Mouse (Mus musculus) heart, adult 2 months (tissue): ENCODE results near the gene Smc3. TPM values are rescaled to one million over a fixed set of nuclear protein-coding genes. Genes with fewer than 3 reads are reported as not detected.

ENCODE experiments used
- DNase-seq, 2 experiments: peaks; one replicate each; pipeline ENCODE4 v3.0.0; 2021
- H3K27ac ChIP-seq: fragments of 200-600 bp; 2 replicates; pipeline ENCODE4 v1.8.1; 2022
- H3K27me3 ChIP-seq: fragments of 200-500 bp; 2 replicates; pipeline ENCODE4 v1.6.1; 2012; ENCODE audit warnings: mild to moderate bottlenecking, low read length, inconsistent platforms, mixed read lengths; ENCODE audit not compliant: control insufficient read depth, insufficient read depth
- H3K36me3 ChIP-seq: fragments of 200-500 bp; 2 replicates; pipeline ENCODE4 v1.6.1; 2012; ENCODE audit warnings: low read length, inconsistent platforms; ENCODE audit not compliant: control insufficient read depth, insufficient read depth
- H3K4me1 ChIP-seq: fragments of 200-500 bp; 2 replicates; pipeline ENCODE4 v1.6.1; 2011; ENCODE audit warnings: low read length; ENCODE audit not compliant: control insufficient read depth, insufficient read depth
- H3K4me3 ChIP-seq: fragments of 200-600 bp; 2 replicates; pipeline ENCODE4 v1.8.1; 2022
- H3K79me2 ChIP-seq: fragments of 200-500 bp; replicated peaks from 2 replicates; pipeline ENCODE4 v1.6.1; 2012; ENCODE audit warnings: mild to moderate bottlenecking, inconsistent platforms, low read length, moderate library complexity, mixed read lengths; ENCODE audit not compliant: control insufficient read depth, insufficient read depth
- H3K9ac ChIP-seq: fragments of 200-500 bp; 2 replicates; pipeline ENCODE4 v1.6.1; 2012; ENCODE audit warnings: low read depth, mild to moderate bottlenecking, control low read depth, inconsistent platforms, low read length, mixed read lengths
- CTCF ChIP-seq: fragments of 200-600 bp; IDR thresholded peaks from 2 replicates; pipeline ENCODE4 v1.8.1; 2022; ENCODE audit warnings: antibody characterized with exemption, mild to moderate bottlenecking, moderate library complexity
- EP300 ChIP-seq: fragments of 200-500 bp; IDR thresholded peaks from 2 replicates; pipeline ENCODE4 v1.6.1; 2011; ENCODE audit warnings: low read depth, low read length, control low read depth; ENCODE audit not compliant: insufficient read depth
- POLR2A ChIP-seq: fragments of 200-500 bp; IDR thresholded peaks from 2 replicates; pipeline ENCODE4 v1.6.1; 2011; ENCODE audit warnings: mild to moderate bottlenecking, low read depth, low read length, control low read depth; ENCODE audit not compliant: insufficient read depth
- WGBS: fragments of 180-500 bp; shearing (Covaris S2); methylation state at CpG from one replicate; pipeline ENCODE4 v1.1.7; 2018; 5-methylcytosine and 5-hydroxymethylcytosine counted together
- intact Hi-C: fragments of 180-260 bp; cut with DNase I; formaldehyde crosslinking; loops from one replicate; pipeline ENCODE4 v1.15.1; 2025
- polyA plus RNA-seq: library from polyadenylated mRNA; depleted of rRNA; stranded (reverse); fragments of >200 nt; gene quantifications from 2 replicates; pipeline ENCODE4 v1.2.3, GENCODE M21; 2012
- total RNA-seq, 2 experiments: library from RNA; stranded (reverse); gene quantifications; 2 replicates each; pipeline ENCODE4 v1.2.3; 2021

The Smc3 gene
- total and polyA plus RNA-seq, 3 experiments = 3.4 to 20.6 (median 20.4) TPM

- no peak for DNase-seq
- Histone ChIP-seq H3K27ac (no peak overlapping the region), H3K36me3 (no peaks in the 10 kb centered on the region; the same call in 1 of the 2 replicates), H3K4me3 (no peak overlapping the region), H3K4me1 (no peaks in the 10 kb centered on the region), H3K27me3 (no peaks in the 10 kb centered on the region), H3K9ac (no peak overlapping the region), H3K79me2 (no peaks in the 10 kb centered on the region)
- TF ChIP-seq CTCF (peak; percentile 56), EP300 (no peak), POLR2A (no peak)
- intact Hi-C loops = loop anchor here (5.0 kb wide), 1 partner anchor 36 kb away; the partner anchor contains the start of gene Smc3
- 74% methylated on average over 8 of the region's 8 CpGs for WGBS
These were observed 38.5 kb downstream of the Smc3 start for GRCm38 (mm10) chr19:53638727-53639126.

- Histone ChIP-seq H3K27me3 (no peaks in the 10 kb centered on the region), H3K4me1 (peaks cover 1% of the 10 kb centered on the region; the same call in 1 of the 2 replicates), H3K79me2 (no peaks in the 10 kb centered on the region), H3K4me3 (no peak overlapping the region), H3K36me3 (no peaks in the 10 kb centered on the region; the same call in 1 of the 2 replicates), H3K27ac (no peak overlapping the region), H3K9ac (no peak overlapping the region)
- TF ChIP-seq CTCF = peak; percentile 50
- TF ChIP-seq EP300 = no peak
- intact Hi-C loops = loop anchor here (10.0 kb wide), 2 partner anchors 191 to 261 kb away; no protein-coding TSS in a partner anchor
- 82% methylated on average over 9 of the region's 9 CpGs for WGBS
- no peak for DNase-seq
These were observed 43.9 kb downstream of the Smc3 start for GRCm38 (mm10) chr19:53644020-53644595.

GRCm38 (mm10) chr19:53647301-53647700, 47.1 kb downstream of the Smc3 start:
- TF ChIP-seq EP300 (no peak), CTCF (no peak), POLR2A (no peak)
- H3K27me3 ChIP-seq = no peaks in the 10 kb centered on the region
- H3K79me2 ChIP-seq = no peaks in the 10 kb centered on the region
- H3K4me3 ChIP-seq = no peak overlapping the region
- no peak for DNase-seq
- H3K9ac ChIP-seq = no peak overlapping the region
- H3K36me3 ChIP-seq = no peaks in the 10 kb centered on the region; the same call in 1 of the 2 replicates
- WGBS = 75% methylated on average over 9 of the region's 9 CpGs
- no peak overlapping the region; the same call in 1 of the 2 replicates for H3K27ac ChIP-seq
- intact Hi-C loops = loop anchor here (5.0 to 10.0 kb wide), 3 partner anchors 188 to 280 kb away; no protein-coding TSS in a partner anchor
- H3K4me1 ChIP-seq = peaks cover 5% of the 10 kb centered on the region

- Histone ChIP-seq H3K36me3 (no peaks in the 10 kb centered on the region), H3K27ac (no peak overlapping the region), H3K4me1 (peaks cover 5% of the 10 kb centered on the region), H3K4me3 (no peak overlapping the region), H3K27me3 (no peaks in the 10 kb centered on the region), H3K9ac (no peak overlapping the region), H3K79me2 (no peaks in the 10 kb centered on the region)
- WGBS = 26% methylated on average over 5 of the region's 5 CpGs
- no peak for TF ChIP-seq CTCF
- no peak for DNase-seq
- intact Hi-C loops = loop anchor here (5.0 to 10.0 kb wide), 3 partner anchors 187 to 279 kb away; no protein-coding TSS in a partner anchor
These were observed 47.9 kb downstream of the Smc3 start for GRCm38 (mm10) chr19:53648056-53648455.

- no peak overlapping the region for H3K4me3 ChIP-seq
- WGBS = 28% methylated on average over 10 of the region's 10 CpGs
- peak; percentile 62 to 68 for DNase-seq
These were observed 48.6 kb downstream of the Smc3 start for GRCm38 (mm10) chr19:53648802-53649236.

GRCm38 (mm10) chr19:53649361-53649760, 49.2 kb downstream of the Smc3 start:
- WGBS = 65% methylated on average over 6 of the region's 6 CpGs
- intact Hi-C loops = loop anchor here (5.0 to 10.0 kb wide), 3 partner anchors 185 to 278 kb away; no protein-coding TSS in a partner anchor
- Histone ChIP-seq H3K9ac (no peak overlapping the region), H3K27ac (peak overlapping the region; percentile 45), H3K79me2 (no peaks in the 10 kb centered on the region), H3K27me3 (no peaks in the 10 kb centered on the region), H3K4me3 (no peak overlapping the region), H3K4me1 (peaks cover 7% of the 10 kb centered on the region), H3K36me3 (no peaks in the 10 kb centered on the region)
- TF ChIP-seq EP300 (0 out of 2 replicates have a peak, but pooled peaks have one; percentile 31), CTCF (peak; percentile 60), POLR2A (no peak)
- DNase-seq = no peak

More at GRCm38 (mm10) chr19:53648802-53649236, 48.6 kb downstream of the Smc3 start:
- Histone ChIP-seq H3K36me3 (no peaks in the 10 kb centered on the region), H3K4me1 (peaks cover 5% of the 10 kb centered on the region), H3K27me3 (no peaks in the 10 kb centered on the region), H3K79me2 (no peaks in the 10 kb centered on the region), H3K27ac (peak overlapping the region; percentile 45), H3K9ac (no peak overlapping the region)
- intact Hi-C loops = loop anchor here (5.0 to 10.0 kb wide), 3 partner anchors 186 to 278 kb away; no protein-coding TSS in a partner anchor
- TF ChIP-seq CTCF = peak; percentile 88
- TF ChIP-seq POLR2A = no peak
- TF ChIP-seq EP300 = peak; percentile 75; the same call in 1 of the 2 replicates
